Mouse (Mus musculus) heart, postnatal 0 days (tissue): ENCODE data around the gene Hsfy2. TPM values are rescaled to one million over a fixed set of nuclear protein-coding genes. Genes with fewer than 3 reads are reported as not detected.

Experiments used
- ATAC-seq: fragments of 200-750 bp; cut with Nextera tagmentation; 2 replicates; pipeline ENCODE4 v1.8.0; 2017; ENCODE audit warnings: low read depth, moderate number of reproducible peaks, moderate library complexity; ENCODE audit not compliant: insufficient read depth
- DNase-seq: peaks from one replicate; pipeline ENCODE4 v3.0.0-alpha.2; 2016; ENCODE audit warnings: low spot score
- H3K27ac ChIP-seq: fragments of 300-500 bp; sonication (generic); 2 replicates; pipeline ENCODE4 v1.5.1; 2014; ENCODE audit warnings: low read depth, mild to moderate bottlenecking
- H3K27me3 ChIP-seq: fragments of 300-500 bp; sonication (generic); 2 replicates; pipeline ENCODE4 v1.6.1; 2014; ENCODE audit warnings: low read length, mixed read lengths; ENCODE audit not compliant: control insufficient read depth, insufficient read depth
- H3K36me3 ChIP-seq: fragments of 300-500 bp; sonication (generic); replicated peaks from 2 replicates; pipeline ENCODE4 v1.6.1; 2014; ENCODE audit warnings: low read length, mixed read lengths; ENCODE audit not compliant: control insufficient read depth, insufficient read depth
- H3K4me1 ChIP-seq: fragments of 300-500 bp; sonication (generic); 2 replicates; pipeline ENCODE4 v1.6.1; 2014; ENCODE audit warnings: antibody characterized with exemption; ENCODE audit not compliant: control insufficient read depth, insufficient read depth
- H3K4me2 ChIP-seq: fragments of 300-500 bp; sonication (generic); 2 replicates; pipeline ENCODE4 v1.6.1; 2014; ENCODE audit warnings: low read depth, mild to moderate bottlenecking, low read length, moderate library complexity
- H3K4me3 ChIP-seq: fragments of 300-500 bp; sonication (generic); 2 replicates; pipeline ENCODE4 v1.5.1; 2014; ENCODE audit warnings: low read depth, low read length
- H3K9ac ChIP-seq: fragments of 300-500 bp; sonication (generic); replicated peaks from 2 replicates; pipeline ENCODE4 v1.6.1; 2014; ENCODE audit warnings: low read depth, low read length, mixed read lengths
- H3K9me3 ChIP-seq: fragments of 300-500 bp; sonication (generic); replicated peaks from 2 replicates; pipeline ENCODE4 v1.6.1; 2016; ENCODE audit warnings: low read length; ENCODE audit not compliant: control insufficient read depth
- CTCF ChIP-seq: IDR thresholded peaks from 2 replicates; pipeline ENCODE4 v1.5.1; 2016; ENCODE audit warnings: antibody characterized with exemption, control low read depth, low read depth
- EP300 ChIP-seq: IDR thresholded peaks from 2 replicates; pipeline ENCODE4 v1.6.1; 2016; ENCODE audit warnings: antibody characterized with exemption, low read depth
- WGBS: fragments of 180-500 bp; shearing (Covaris S2); extraction: QIAGEN DNeasy Blood & Tissue Kit; methylation state at CpG from one replicate; pipeline ENCODE4 v1.1.7; 2014; 5-methylcytosine and 5-hydroxymethylcytosine counted together
- polyA plus RNA-seq: library from polyadenylated mRNA; unstranded; fragments of >200 nt; fragmentation: Nextera tagmentation; extraction: Ambion mirVana; gene quantifications from 2 replicates; pipeline ENCODE4 v1.2.1, GENCODE M21; 2015
- total RNA-seq: library from RNA; depleted of rRNA; stranded (reverse); fragments of >200 nt; gene quantifications from 2 replicates; pipeline ENCODE4 v1.2.3, GENCODE M21; 2014; ENCODE audit warnings: low replicate concordance

Gene Hsfy2
- total and polyA plus RNA-seq, 2 experiments from 2014 or later: not detected

DNA sequence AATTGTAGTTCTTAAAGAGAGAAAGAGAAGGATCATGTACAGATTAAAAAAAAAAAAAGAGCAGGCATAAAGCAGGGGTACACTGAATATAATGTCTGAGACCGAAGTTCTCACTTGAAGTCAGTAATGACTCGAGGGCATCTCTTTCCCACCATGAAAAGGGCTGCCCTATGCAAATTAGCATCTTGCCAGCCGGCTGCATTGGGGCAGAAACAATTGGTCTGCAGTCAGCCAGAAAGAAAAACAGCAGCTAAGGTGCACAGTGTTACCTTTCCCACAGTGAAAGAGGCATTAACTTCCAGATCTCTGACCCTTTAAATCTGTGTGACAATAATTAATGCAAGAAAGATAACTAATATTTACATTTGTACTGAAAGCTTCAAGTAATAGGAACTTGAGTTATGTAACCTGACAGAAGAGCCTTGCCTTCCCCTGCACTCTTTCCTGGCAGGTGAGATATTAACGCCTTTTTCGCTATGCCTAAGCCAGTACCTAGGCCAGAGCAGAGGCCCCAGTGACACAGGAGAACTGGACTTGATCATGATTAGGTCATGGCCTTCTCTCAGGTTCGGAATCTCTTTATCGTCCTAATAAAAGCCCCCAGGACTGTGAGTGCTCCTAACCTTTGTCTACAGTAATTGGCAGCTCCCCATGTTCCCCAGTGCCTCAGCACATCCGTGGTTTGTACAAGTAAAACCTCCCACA lies 34.2 kb upstream of the Hsfy2 start:
- DNase-seq (no peak), ATAC-seq (no peak)
- Histone ChIP-seq H3K4me2 (no peak overlapping the region), H3K27me3 (no peaks in the 10 kb centered on the region), H3K9me3 (no peaks in the 10 kb centered on the region), H3K36me3 (no peaks in the 10 kb centered on the region), H3K4me1 (no peaks in the 10 kb centered on the region), H3K27ac (no peak overlapping the region), H3K4me3 (no peak overlapping the region), H3K9ac (no peak overlapping the region)
- WGBS: 50% methylated on average over 8 of the region's 8 CpGs
- TF ChIP-seq CTCF (no peak), EP300 (no peak)

DNA sequence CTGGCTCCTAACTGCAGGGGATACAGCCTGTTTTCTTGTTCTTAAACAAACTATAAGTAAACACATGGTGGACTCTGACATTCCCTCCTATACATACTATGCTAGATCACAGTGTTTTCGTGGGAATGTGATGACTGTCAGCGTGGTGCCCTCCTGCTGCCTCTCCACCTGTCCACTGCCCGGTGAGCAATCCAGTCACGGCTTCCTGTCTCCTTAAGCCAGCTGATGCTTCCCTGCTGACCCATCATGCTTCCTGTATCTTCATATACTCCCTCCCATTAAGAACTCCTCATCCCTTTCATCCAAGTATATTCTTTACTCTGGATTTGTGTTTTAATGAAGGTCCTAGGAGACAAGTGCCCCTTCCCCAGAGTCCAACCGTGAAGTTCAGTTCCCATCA lies 33.3 kb upstream of the Hsfy2 start:
- TF ChIP-seq CTCF (no peak), EP300 (no peak)
- no peak overlapping the region for H3K4me2 ChIP-seq
- no peak overlapping the region for H3K27ac ChIP-seq
- no peak overlapping the region for H3K4me3 ChIP-seq
- no peaks in the 10 kb centered on the region for H3K27me3 ChIP-seq
- no peaks in the 10 kb centered on the region for H3K4me1 ChIP-seq
- no peaks in the 10 kb centered on the region for H3K9me3 ChIP-seq
- no peak overlapping the region for H3K9ac ChIP-seq
- 76% methylated on average over 5 of the region's 5 CpGs for WGBS
- ATAC-seq: no peak
- no peak for DNase-seq
- H3K36me3 ChIP-seq: no peaks in the 10 kb centered on the region

DNA sequence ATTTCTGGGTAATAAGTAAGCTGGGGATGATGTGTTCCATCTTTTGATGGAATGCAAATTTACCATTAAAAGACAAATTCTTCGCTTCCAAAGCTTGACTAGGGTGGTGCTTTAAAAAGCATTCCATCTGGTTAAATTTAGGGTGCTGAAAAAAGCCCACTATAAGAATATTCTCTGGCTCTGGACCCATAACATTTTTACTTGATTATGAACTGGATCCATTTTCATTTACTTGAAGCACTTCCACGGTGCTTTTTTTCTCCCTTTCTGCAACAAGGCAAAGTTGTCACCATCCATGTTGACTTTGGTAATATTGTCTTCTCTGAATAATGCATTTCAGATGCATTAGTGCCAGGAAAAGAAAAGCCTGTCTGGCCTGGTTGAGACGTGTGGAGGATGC lies 27.4 kb upstream of the Hsfy2 start:
- H3K27me3 ChIP-seq: no peaks in the 10 kb centered on the region
- TF ChIP-seq EP300: no peak
- no peak for TF ChIP-seq CTCF
- H3K4me2 ChIP-seq: no peak overlapping the region
- no peak overlapping the region for H3K27ac ChIP-seq
- H3K36me3 ChIP-seq: no peaks in the 10 kb centered on the region
- no peak overlapping the region for H3K9ac ChIP-seq
- DNase-seq (no peak), ATAC-seq (no peak)
- no peaks in the 10 kb centered on the region for H3K4me1 ChIP-seq
- H3K4me3 ChIP-seq: no peak overlapping the region
- 66% methylated on average over 3 of the region's 3 CpGs for WGBS
- H3K9me3 ChIP-seq: no peaks in the 10 kb centered on the region

DNA sequence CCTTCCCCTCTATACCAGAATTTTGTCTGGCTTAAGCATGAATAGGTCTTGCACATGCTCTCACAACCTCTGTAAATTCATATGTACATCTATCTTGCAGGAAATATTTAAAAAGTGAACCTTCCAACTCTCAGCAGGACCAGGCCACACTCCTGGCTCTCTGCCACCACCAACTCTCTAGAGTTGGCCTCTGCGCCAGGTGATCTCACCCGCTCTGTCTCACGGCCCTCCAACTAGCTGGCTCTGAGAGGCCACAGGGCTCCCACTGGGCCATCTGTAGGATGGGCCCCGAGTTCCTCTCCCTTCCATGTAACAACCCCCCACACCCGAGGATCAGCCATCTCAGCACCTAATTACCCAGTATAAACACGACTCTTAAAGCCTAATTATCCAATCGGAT lies 10.4 kb downstream of the Hsfy2 start:
- Histone ChIP-seq H3K27ac (no peak overlapping the region), H3K27me3 (no peaks in the 10 kb centered on the region), H3K4me2 (no peak overlapping the region), H3K4me1 (no peaks in the 10 kb centered on the region), H3K9me3 (no peaks in the 10 kb centered on the region), H3K9ac (no peak overlapping the region), H3K4me3 (no peak overlapping the region), H3K36me3 (no peaks in the 10 kb centered on the region)
- no peak for TF ChIP-seq CTCF
- TF ChIP-seq EP300: no peak
- 59% methylated on average over 7 of the region's 7 CpGs for WGBS
- DNase-seq (no peak), ATAC-seq (no peak)

DNA sequence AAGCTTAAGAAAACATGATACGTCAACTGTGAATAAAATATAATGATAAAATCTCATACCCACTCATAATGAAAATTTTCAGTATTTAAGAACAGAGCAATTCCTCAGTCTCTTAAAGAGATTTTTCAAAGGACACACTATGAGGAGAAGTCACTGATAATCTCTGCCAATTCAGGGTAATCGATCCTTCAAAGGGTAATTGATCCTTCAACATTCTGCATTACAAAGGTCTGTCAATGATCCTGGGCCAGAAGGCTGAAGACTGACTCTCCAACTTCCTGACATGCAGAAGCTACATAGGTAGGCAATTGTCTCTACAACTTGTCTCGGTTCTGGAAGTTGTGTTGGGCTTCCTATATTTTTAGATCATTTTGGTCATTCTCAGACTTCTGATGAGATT lies 12.9 kb downstream of the Hsfy2 start:
- Histone ChIP-seq H3K9me3 (no peaks in the 10 kb centered on the region), H3K4me1 (no peaks in the 10 kb centered on the region), H3K9ac (no peak overlapping the region), H3K27me3 (no peaks in the 10 kb centered on the region), H3K36me3 (no peaks in the 10 kb centered on the region), H3K4me3 (no peak overlapping the region), H3K27ac (no peak overlapping the region), H3K4me2 (no peak overlapping the region)
- TF ChIP-seq EP300 (no peak), CTCF (no peak)
- WGBS: 81% methylated on average over 3 of the region's 3 CpGs
- ATAC-seq (no peak), DNase-seq (no peak)

DNA sequence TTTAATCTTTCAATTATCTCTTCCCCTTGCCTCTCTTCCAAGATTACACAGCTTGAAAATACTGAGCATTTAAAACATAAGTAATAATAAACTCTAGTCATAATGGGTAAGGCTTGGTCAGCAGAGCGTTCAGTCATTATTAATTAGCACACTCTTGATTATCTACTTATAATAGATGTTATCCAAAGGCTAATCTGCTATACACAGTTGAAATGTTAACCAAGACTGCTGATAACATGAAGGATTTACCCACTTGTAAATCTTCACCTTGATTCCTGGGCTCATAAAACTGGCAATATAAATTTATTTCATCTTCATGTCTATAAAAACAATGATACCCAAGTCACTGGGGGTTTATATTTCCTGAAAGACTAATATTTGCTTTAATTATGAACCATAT lies 24.9 kb downstream of the Hsfy2 start:
- Histone ChIP-seq H3K27ac (no peak overlapping the region), H3K4me3 (no peak overlapping the region), H3K4me1 (no peaks in the 10 kb centered on the region), H3K27me3 (no peaks in the 10 kb centered on the region), H3K9ac (no peak overlapping the region), H3K4me2 (no peak overlapping the region), H3K9me3 (no peaks in the 10 kb centered on the region), H3K36me3 (no peaks in the 10 kb centered on the region)
- no peak for TF ChIP-seq CTCF
- no peak for TF ChIP-seq EP300
- no peak for ATAC-seq
- 97% methylated on average over 1 of the region's 1 CpGs for WGBS
- DNase-seq: no peak
